Mouse (Mus musculus) left cerebral cortex, adult 2 months (tissue): ENCODE measurements at regions not wholly inside any gene's neighbourhood (a gene's known extent, or its start where the extent isn't known, plus 50 kb on each side); places are given as distances from the start of the nearest gene placed in this dataset.

ENCODE experiments used
- DNase-seq, 2 experiments: peaks; one replicate each; pipeline ENCODE4 v3.0.0; 2021 to 2022; ENCODE audit warnings: low spot score in 2 of 2, mixed read lengths in 1 of 2; ENCODE audit errors: extremely low spot score in 1 of 2
- H3K27ac ChIP-seq: fragments of 200-600 bp; 2 replicates; pipeline ENCODE4 v1.8.1; 2022
- H3K4me3 ChIP-seq: fragments of 200-600 bp; 2 replicates; pipeline ENCODE4 v1.8.1; 2022
- CTCF ChIP-seq: fragments of 200-600 bp; IDR thresholded peaks from 2 replicates; pipeline ENCODE4 v1.8.1; 2022; ENCODE audit warnings: antibody characterized with exemption, mild to moderate bottlenecking, moderate library complexity
- intact Hi-C: fragments of 180-260 bp; cut with DNase I; formaldehyde crosslinking; loops from one replicate; pipeline ENCODE4 v1.15.1; 2025

DNA sequence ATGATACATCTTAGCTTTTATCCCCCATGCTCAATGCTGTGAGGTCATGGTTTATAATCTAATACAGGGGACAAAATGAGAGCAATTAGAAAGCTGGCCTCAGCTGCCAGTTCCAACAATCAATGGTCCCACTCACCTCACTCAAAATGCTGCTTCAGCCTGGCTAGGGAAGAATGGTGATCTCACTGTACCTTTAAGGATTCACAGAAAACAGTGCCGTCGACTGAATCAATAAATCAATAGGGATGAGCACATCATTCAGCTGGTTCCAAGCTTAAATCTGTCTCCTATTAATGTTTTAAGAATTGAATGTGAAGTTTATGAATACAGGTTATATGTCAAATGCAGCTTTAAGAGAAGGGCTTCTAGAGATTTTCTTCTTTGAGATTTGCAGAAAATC, 61.9 kb upstream of the Ncam2 start:
- intact Hi-C loops = no loop called here
- no peak for TF ChIP-seq CTCF
- Histone ChIP-seq H3K27ac (no peak overlapping the region), H3K4me3 (no peak overlapping the region)
- DNase-seq = no peak

DNA sequence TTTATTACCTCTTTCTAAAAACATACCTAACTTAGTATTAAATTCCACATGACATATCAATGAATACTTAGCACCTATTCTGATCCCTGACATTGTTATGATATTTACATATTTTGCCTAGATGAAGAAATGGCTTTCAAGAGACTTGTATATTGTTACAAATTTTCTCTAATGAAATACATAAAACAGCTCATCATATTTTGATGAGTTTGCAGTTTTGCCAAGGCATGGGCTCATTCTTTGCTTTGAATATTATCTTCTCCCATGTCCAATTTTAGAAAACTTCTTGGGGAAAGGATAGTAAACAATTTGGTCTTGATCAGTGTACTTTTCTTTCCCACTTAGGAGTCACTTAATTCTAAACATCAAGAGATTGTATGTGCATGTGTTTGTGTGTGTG, 54.5 kb upstream of the Ncam2 start:
- TF ChIP-seq CTCF = no peak
- Histone ChIP-seq H3K27ac (no peak overlapping the region), H3K4me3 (no peak overlapping the region)
- DNase-seq = no peak
- intact Hi-C loops = no loop called here

DNA sequence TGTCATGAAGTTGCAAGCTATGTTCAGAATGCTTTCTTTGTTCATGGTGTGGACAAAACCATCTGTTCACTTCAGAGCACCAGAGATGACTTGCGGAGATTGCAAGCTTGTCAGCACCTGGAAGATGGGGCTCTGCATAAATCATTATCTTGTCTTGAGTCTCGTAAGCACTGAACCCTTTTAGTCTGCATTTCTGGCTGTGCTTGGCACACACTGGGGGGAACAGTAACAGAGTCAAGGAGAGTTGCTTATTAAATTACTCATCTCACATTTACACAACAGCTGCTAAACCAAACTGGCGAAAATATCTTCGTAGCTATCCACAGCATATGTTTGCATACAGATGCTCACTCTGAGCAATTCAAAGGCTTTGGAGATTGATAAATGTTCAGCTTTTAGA, 51.0 kb upstream of the Ncam2 start:
- DNase-seq = peak in 1 of 2 experiments; percentile 8
- TF ChIP-seq CTCF = no peak
- no peak overlapping the region for H3K4me3 ChIP-seq
- intact Hi-C loops = no loop called here
- no peak overlapping the region for H3K27ac ChIP-seq
